Comparison of ENCODE assay signal across 7 mouse cellular contexts in the genomic region with DNA sequence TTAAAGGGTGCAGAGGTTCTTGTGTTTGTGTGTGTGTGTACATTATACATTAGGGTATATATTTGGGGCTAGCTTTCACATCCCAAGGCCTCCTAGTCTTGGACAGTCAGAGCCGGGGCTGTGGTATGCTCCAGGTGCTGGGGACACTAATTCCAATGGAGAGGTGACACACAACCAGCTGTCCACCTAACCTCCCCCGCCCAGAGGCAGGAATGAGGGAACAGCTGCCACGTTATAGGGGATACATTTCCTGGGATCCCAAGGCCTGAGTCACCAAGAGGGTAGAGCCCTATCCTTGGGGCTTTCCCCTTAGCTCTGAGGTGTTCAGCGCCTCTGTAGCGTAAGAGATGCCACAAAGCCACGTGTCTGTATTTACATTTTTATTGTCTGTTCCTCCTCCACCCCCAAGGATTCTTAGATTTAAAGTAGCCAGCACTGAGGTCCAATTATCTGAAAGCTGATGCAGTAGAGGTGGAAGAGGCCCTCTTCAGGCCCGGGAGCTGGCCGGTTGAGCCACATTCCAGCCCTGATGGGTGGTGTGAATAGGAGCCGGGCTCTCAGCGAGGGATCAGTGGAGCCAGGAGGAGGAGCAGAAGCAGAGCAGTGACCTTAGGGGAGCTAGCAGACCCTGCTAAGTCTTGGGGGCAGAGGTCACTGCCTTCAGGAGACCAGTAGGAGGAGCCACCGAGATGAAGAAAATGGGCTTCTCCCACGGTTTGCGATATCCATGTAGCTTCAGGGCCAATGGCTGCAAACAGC. TPM values are rescaled to one million over a fixed set of nuclear protein-coding genes. Genes with fewer than 3 reads are reported as not detected.
DNase-seq lines count a peak whose midpoint lies in the region; ATAC-seq and TF ChIP-seq lines count a peak whose summit lies in the region.

No protein-coding gene starts in this region.

- intact Hi-C loops in left cerebral cortex, postnatal 25 days (cut with DNase I), result no loop called here

- peaks cover 6% of the 10 kb centered on the region; the same call in 1 of the 2 replicates for H3K36me3 ChIP-seq in ES-E14 (ENCODE audit: control insufficient read depth, insufficient read depth, low read length, poor library complexity, severe bottlenecking)
- H3K36me3 ChIP-seq in kidney, embryonic 16.5 days (ENCODE audit: insufficient read depth, low read length), result no peaks in the 10 kb centered on the region

- peak overlapping the region; percentile 15 to 34; a peak in 2 of 4 replicates for H3K4me3 ChIP-seq in ES-E14 (ENCODE audit: insufficient read depth in 1 of 2, low read depth in 1 of 2, low read length in 2 of 2, poor library complexity in 1 of 2, severe bottlenecking in 1 of 2)
- no peak overlapping the region for H3K4me3 ChIP-seq in kidney, embryonic 16.5 days (ENCODE audit: low read length)

- H3K27ac ChIP-seq in ES-E14 (ENCODE audit: insufficient read depth, low read depth, low read length, poor library complexity, severe bottlenecking), result peak overlapping the region; percentile 93
- peak overlapping the region; percentile 76 for H3K27ac ChIP-seq in kidney, embryonic 16.5 days (ENCODE audit: low read length)

- peaks cover 15 to 42% of the 10 kb centered on the region in 2 experiments; a peak in 3 of 4 replicates for H3K4me1 ChIP-seq in ES-E14 (ENCODE audit: control insufficient read depth in 2 of 2, insufficient read depth in 2 of 2, low read length in 2 of 2, poor library complexity in 1 of 2)
- H3K4me1 ChIP-seq in kidney, embryonic 16.5 days (ENCODE audit: insufficient read depth, low read length), result peaks cover 53% of the 10 kb centered on the region

- no peak for ATAC-seq in kidney, embryonic 16.5 days (ENCODE audit: low FRiP score, low TSS enrichment)

- no peaks in the 10 kb centered on the region for H3K27me3 ChIP-seq in kidney, embryonic 16.5 days (ENCODE audit: insufficient read depth, low read length)

- peak overlapping the region; percentile 52 for H3K9ac ChIP-seq in ES-E14 (ENCODE audit: insufficient read depth, low read depth, low read length, poor library complexity, severe bottlenecking)
- H3K9ac ChIP-seq in kidney, embryonic 16.5 days (replicated peaks; ENCODE audit: low read length), result peak overlapping the region; percentile 29

- no peak overlapping the region for H3K4me2 ChIP-seq in kidney, embryonic 16.5 days (replicated peaks; ENCODE audit: low read depth, low read length)

- no peak for DNase-seq in ES-E14 (ENCODE audit: low read depth, low spot score)
- peak; percentile 82 for DNase-seq in embryo, embryonic 10 days (ENCODE audit: low spot score)
- DNase-seq in lung, postnatal 10 days, result peak; percentile 67
- DNase-seq in left cerebral cortex, postnatal 25 days (ENCODE audit: low spot score in 2 of 2), result no peak
- no peak for DNase-seq in cerebellum, adult 8-10 months
- no peak for DNase-seq in ovary, adult 18-20 months (ENCODE audit: low spot score)

- H3K9me3 ChIP-seq in ES-E14 (ENCODE audit: control insufficient read depth, insufficient read depth, low read depth, low read length), result no peaks in the 10 kb centered on the region
- H3K9me3 ChIP-seq in kidney, embryonic 16.5 days (ENCODE audit: low read length), result no peaks in the 10 kb centered on the region

- 21% methylated on average over 13 of the region's 13 CpGs for WGBS in kidney, embryonic 16.5 days

- in situ Hi-C loops in ES-E14 (cut with MboI; ENCODE audit: low sequenced_read_pairs in 2 of 2, unreplicated experiment in 2 of 2), result no loop called here

TF ChIP-seq in ES-E14, 5 proteins besides CTCF, POLR2A, EP300 and RAD21:
- TF ChIP-seq ZC3H11A (IDR thresholded peaks at IDR 0.05; ENCODE audit: borderline replicate concordance, low read depth, low read length) (no peak), MAFK (IDR thresholded peaks at IDR 0.05; ENCODE audit: insufficient read depth, low read depth, low read length) (no peak), ZNF384 (IDR thresholded peaks at IDR 0.05; ENCODE audit: low read depth, low read length) (no peak), CHD2 (IDR thresholded peaks at IDR 0.05; ENCODE audit: low read depth, low read length) (no peak), HCFC1 (IDR thresholded peaks at IDR 0.05; ENCODE audit: borderline replicate concordance, insufficient read depth, low read length) (no peak; the same call in 1 of the 2 replicates)

RNA-seq across cellular contexts. Expression of a gene that starts 2.5 kb away (rescaled TPM):
- total RNA-seq in ES-E14 (2012; rRNA removed), result 11.3 and 16.5 TPM in 2 replicates
- polyA plus RNA-seq in kidney, embryonic 16.5 days (2015; fragmentation: Nextera tagmentation; extraction: Ambion mirVana), result 93.2 and 98.7 TPM in 2 replicates
- total RNA-seq in left cerebral cortex, postnatal 25 days (2021), result under 1 TPM in 1 of 2 experiments, not detected in 1; 0.64 TPM

RNA-seq across cellular contexts. Expression of a gene that starts 14.1 kb away (rescaled TPM):
- total RNA-seq in ES-E14 (2012; rRNA removed), result 15.3 and 15.4 TPM in 2 replicates
- 15.2 TPM in 2 replicates for polyA plus RNA-seq in kidney, embryonic 16.5 days (2015; fragmentation: Nextera tagmentation; extraction: Ambion mirVana)
- total RNA-seq in left cerebral cortex, postnatal 25 days (2021), result 1 to 10 TPM; 8.0 to 9.3 TPM

RNA-seq across cellular contexts. Expression of a gene that starts 20.1 kb away (rescaled TPM):
- 35.1 and 35.6 TPM in 2 replicates for total RNA-seq in ES-E14 (2012; rRNA removed)
- polyA plus RNA-seq in kidney, embryonic 16.5 days (2015; fragmentation: Nextera tagmentation; extraction: Ambion mirVana), result 42.7 and 44.4 TPM in 2 replicates
- total RNA-seq in left cerebral cortex, postnatal 25 days (2021), result 10 to 100 TPM; 28.6 to 28.7 TPM

RNA-seq across cellular contexts. Expression of a gene that starts 28.6 kb away (rescaled TPM):
- total RNA-seq in ES-E14 (2012; rRNA removed), result 53.9 and 56.4 TPM in 2 replicates
- polyA plus RNA-seq in kidney, embryonic 16.5 days (2015; fragmentation: Nextera tagmentation; extraction: Ambion mirVana), result 155 and 156 TPM in 2 replicates
- 10 to 100 TPM; 33.7 to 37.6 TPM for total RNA-seq in left cerebral cortex, postnatal 25 days (2021)

RNA-seq across cellular contexts. Expression of a gene that starts 34.8 kb away (rescaled TPM):
- 91.6 and 142 TPM in 2 replicates for total RNA-seq in ES-E14 (2012; rRNA removed)
- 359 and 373 TPM in 2 replicates for polyA plus RNA-seq in kidney, embryonic 16.5 days (2015; fragmentation: Nextera tagmentation; extraction: Ambion mirVana)
- total RNA-seq in left cerebral cortex, postnatal 25 days (2021), result 100 to 1,000 TPM; 270 to 316 TPM

Comparison
In these comparisons a context has a peak if more than half of its experiments do, and no peak if none do; other contexts are left out.
1. DNase-seq: peak in embryo, embryonic 10 days (single experiment) and lung, postnatal 10 days (single experiment); none in ES-E14 (single experiment), left cerebral cortex, postnatal 25 days (0 of 2), cerebellum, adult 8-10 months (single experiment) and ovary, adult 18-20 months (single experiment).